Mouse (Mus musculus) G1E (cell line): ENCODE results near the gene Cradd. TPM values are rescaled to one million over a fixed set of nuclear protein-coding genes. Genes with fewer than 3 reads are reported as not detected.

Source experiments
- ATAC-seq: 2 replicates; pipeline ENCODE4 v1.8.0; 2016; ENCODE audit warnings: mild to moderate bottlenecking; ENCODE audit not compliant: insufficient number of reproducible peaks, poor library complexity, low FRiP score, severe bottlenecking; ENCODE audit errors: extremely low read depth
- DNase-seq: peaks from one replicate; pipeline ENCODE4 v3.0.0; 2012; ENCODE audit warnings: low spot score
- H3K27me3 ChIP-seq: 2 replicates; pipeline ENCODE4 v1.6.1; 2012; ENCODE audit warnings: mild to moderate bottlenecking, low read length, inconsistent platforms; ENCODE audit not compliant: insufficient read depth
- H3K36me3 ChIP-seq: replicated peaks from 2 replicates; pipeline ENCODE3; 2012; ENCODE audit warnings: mild to moderate bottlenecking, inconsistent platforms
- H3K4me1 ChIP-seq: 2 replicates; pipeline ENCODE4 v1.6.1; 2012; ENCODE audit warnings: low read depth, low read length, inconsistent platforms, mixed read lengths; ENCODE audit not compliant: insufficient read depth
- H3K4me3 ChIP-seq: 2 replicates; pipeline ENCODE4 v1.5.1; 2012; ENCODE audit warnings: low read depth, mild to moderate bottlenecking, inconsistent platforms, low read length, moderate library complexity, mixed read lengths
- H3K9me3 ChIP-seq: replicated peaks from 2 replicates; pipeline ENCODE4 v1.6.1; 2012; ENCODE audit warnings: inconsistent platforms
- CTCF ChIP-seq: IDR thresholded peaks from 2 replicates; pipeline ENCODE4 v1.5.1; 2012; ENCODE audit warnings: low read depth, low read length, inconsistent platforms, mixed read lengths
- GATA1 ChIP-seq: IDR thresholded peaks from 2 replicates; pipeline ENCODE4 v1.6.1; 2012; ENCODE audit warnings: borderline replicate concordance, low read length, inconsistent platforms, mixed read lengths
- GATA2 ChIP-seq: IDR thresholded peaks from 2 replicates; pipeline ENCODE4 v1.6.1; 2012; ENCODE audit warnings: low read depth, low read length, inconsistent platforms, borderline replicate concordance
- POLR2AphosphoS5 ChIP-seq: IDR thresholded peaks from 2 replicates; pipeline ENCODE4 v1.6.1; 2012; ENCODE audit warnings: low read depth, low read length, inconsistent platforms; ENCODE audit not compliant: insufficient replicate concordance
- TAL1 ChIP-seq: conservative IDR thresholded peaks from 2 replicates; pipeline ENCODE4 v1.6.1; 2012; ENCODE audit warnings: low read depth, low read length, inconsistent platforms, mixed read lengths
- polyA plus RNA-seq: library from polyadenylated mRNA; stranded (reverse); fragments of >175 nt; gene quantifications from 2 replicates; pipeline ENCODE4 v1.2.3, GENCODE M21; 2012
- total RNA-seq, 2 experiments: library from RNA; stranded (forward) in 1 of 2; stranded (reverse) in 1 of 2; fragments of 200-1000 nt in 1 of 2; fragments of >200 nt in 1 of 2; fragmentation: Nextera tagmentation in 1 of 2; gene quantifications; 2 replicates each; pipeline ENCODE4 v1.2.3; 2014 to 2017

Gene Cradd
- total and polyA plus RNA-seq, 3 experiments, result 9.0 to 81.4 (median 22.5) TPM

GRCm38 (mm10) chr10:95156410-95156809 lies 167.5 kb downstream of the Cradd start:
- H3K9me3 ChIP-seq, result no peaks in the 10 kb centered on the region
- H3K4me1 ChIP-seq, result no peaks in the 10 kb centered on the region
- 0 out of 2 replicates have a peak, but pooled peaks have one; percentile 5 for TF ChIP-seq CTCF
- no peak for TF ChIP-seq POLR2AphosphoS5
- peaks cover 40% of the 10 kb centered on the region for H3K27me3 ChIP-seq
- ATAC-seq (no peak), DNase-seq (no peak)
- H3K36me3 ChIP-seq, result no peaks in the 10 kb centered on the region
- no peak overlapping the region for H3K4me3 ChIP-seq

GRCm38 (mm10) chr10:95154675-95155074 lies 169.3 kb downstream of the Cradd start:
- H3K9me3 ChIP-seq, result no peaks in the 10 kb centered on the region
- H3K27me3 ChIP-seq, result peaks cover 32% of the 10 kb centered on the region
- no peak overlapping the region for H3K4me3 ChIP-seq
- ATAC-seq (no peak), DNase-seq (no peak)
- no peaks in the 10 kb centered on the region for H3K4me1 ChIP-seq
- TF ChIP-seq CTCF (no peak), POLR2AphosphoS5 (no peak), GATA1 (no peak), TAL1 (no peak), GATA2 (no peak)
- H3K36me3 ChIP-seq, result no peaks in the 10 kb centered on the region

- Histone ChIP-seq H3K36me3 (no peaks in the 10 kb centered on the region), H3K4me3 (no peak overlapping the region), H3K9me3 (no peaks in the 10 kb centered on the region), H3K4me1 (no peaks in the 10 kb centered on the region), H3K27me3 (peaks cover 34% of the 10 kb centered on the region)
- DNase-seq, result no peak
- ATAC-seq, result no peak
- TF ChIP-seq POLR2AphosphoS5 (no peak), GATA2 (no peak), TAL1 (no peak), GATA1 (no peak), CTCF (no peak)
Observed at GRCm38 (mm10) chr10:95153224-95153623, 170.7 kb downstream of the Cradd start.

GRCm38 (mm10) chr10:95152503-95152989 lies 171.4 kb downstream of the Cradd start:
- 0 out of 2 replicates have a peak, but pooled peaks cover 2% of the 10 kb centered on the region for H3K4me1 ChIP-seq
- DNase-seq (no peak), ATAC-seq (no peak)
- H3K27me3 ChIP-seq, result peaks cover 33% of the 10 kb centered on the region
- TF ChIP-seq GATA1, result no peak
- H3K9me3 ChIP-seq, result no peaks in the 10 kb centered on the region
- H3K4me3 ChIP-seq, result no peak overlapping the region
- no peaks in the 10 kb centered on the region for H3K36me3 ChIP-seq

GRCm38 (mm10) chr10:95151012-95151768 lies 172.7 kb downstream of the Cradd start:
- TF ChIP-seq CTCF (no peak), GATA2 (no peak)
- Histone ChIP-seq H3K4me3 (no peak overlapping the region), H3K36me3 (no peaks in the 10 kb centered on the region), H3K27me3 (peaks cover 39% of the 10 kb centered on the region), H3K4me1 (peaks cover 13% of the 10 kb centered on the region), H3K9me3 (no peaks in the 10 kb centered on the region)
- no peak for ATAC-seq
- no peak for DNase-seq

GRCm38 (mm10) chr10:95149666-95150065 lies 174.3 kb downstream of the Cradd start:
- no peak for ATAC-seq
- TF ChIP-seq POLR2AphosphoS5 (no peak), GATA2 (no peak), TAL1 (no peak), CTCF (no peak), GATA1 (no peak)
- peaks cover 13% of the 10 kb centered on the region for H3K4me1 ChIP-seq

More at GRCm38 (mm10) chr10:95149666-95150065, 174.3 kb downstream of the Cradd start:
- DNase-seq, result no peak
- Histone ChIP-seq H3K27me3 (peaks cover 50% of the 10 kb centered on the region), H3K4me3 (no peak overlapping the region), H3K36me3 (no peaks in the 10 kb centered on the region), H3K9me3 (no peaks in the 10 kb centered on the region)
